Mouse (Mus musculus) heart, adult 2 months (tissue): ENCODE data around the gene Mthfr. TPM values are rescaled to one million over a fixed set of nuclear protein-coding genes. Genes with fewer than 3 reads are reported as not detected.
A peak's percentile ranks its signal among the peaks of the same experiment; 100 is the strongest.

Source experiments
- DNase-seq, 2 experiments: peaks; one replicate each; pipeline ENCODE4 v3.0.0; 2021
- H3K27ac ChIP-seq: fragments of 200-600 bp; 2 replicates; pipeline ENCODE4 v1.8.1; 2022
- H3K27me3 ChIP-seq: fragments of 200-500 bp; 2 replicates; pipeline ENCODE4 v1.6.1; 2012; ENCODE audit warnings: mild to moderate bottlenecking, low read length, inconsistent platforms, mixed read lengths; ENCODE audit not compliant: control insufficient read depth, insufficient read depth
- H3K36me3 ChIP-seq: fragments of 200-500 bp; 2 replicates; pipeline ENCODE4 v1.6.1; 2012; ENCODE audit warnings: low read length, inconsistent platforms; ENCODE audit not compliant: control insufficient read depth, insufficient read depth
- H3K4me1 ChIP-seq: fragments of 200-500 bp; 2 replicates; pipeline ENCODE4 v1.6.1; 2011; ENCODE audit warnings: low read length; ENCODE audit not compliant: control insufficient read depth, insufficient read depth
- H3K4me3 ChIP-seq: fragments of 200-600 bp; 2 replicates; pipeline ENCODE4 v1.8.1; 2022
- H3K79me2 ChIP-seq: fragments of 200-500 bp; replicated peaks from 2 replicates; pipeline ENCODE4 v1.6.1; 2012; ENCODE audit warnings: mild to moderate bottlenecking, inconsistent platforms, low read length, moderate library complexity, mixed read lengths; ENCODE audit not compliant: control insufficient read depth, insufficient read depth
- H3K9ac ChIP-seq: fragments of 200-500 bp; 2 replicates; pipeline ENCODE4 v1.6.1; 2012; ENCODE audit warnings: low read depth, mild to moderate bottlenecking, control low read depth, inconsistent platforms, low read length, mixed read lengths
- CTCF ChIP-seq: fragments of 200-600 bp; IDR thresholded peaks from 2 replicates; pipeline ENCODE4 v1.8.1; 2022; ENCODE audit warnings: antibody characterized with exemption, mild to moderate bottlenecking, moderate library complexity
- EP300 ChIP-seq: fragments of 200-500 bp; IDR thresholded peaks from 2 replicates; pipeline ENCODE4 v1.6.1; 2011; ENCODE audit warnings: low read depth, low read length, control low read depth; ENCODE audit not compliant: insufficient read depth
- POLR2A ChIP-seq: fragments of 200-500 bp; IDR thresholded peaks from 2 replicates; pipeline ENCODE4 v1.6.1; 2011; ENCODE audit warnings: mild to moderate bottlenecking, low read depth, low read length, control low read depth; ENCODE audit not compliant: insufficient read depth
- WGBS: fragments of 180-500 bp; shearing (Covaris S2); methylation state at CpG from one replicate; pipeline ENCODE4 v1.1.7; 2018; 5-methylcytosine and 5-hydroxymethylcytosine counted together
- intact Hi-C: fragments of 180-260 bp; cut with DNase I; formaldehyde crosslinking; loops from one replicate; pipeline ENCODE4 v1.15.1; 2025
- polyA plus RNA-seq: library from polyadenylated mRNA; depleted of rRNA; stranded (reverse); fragments of >200 nt; gene quantifications from 2 replicates; pipeline ENCODE4 v1.2.3, GENCODE M21; 2012
- total RNA-seq, 2 experiments: library from RNA; stranded (reverse); gene quantifications; 2 replicates each; pipeline ENCODE4 v1.2.3; 2021

The Mthfr gene
- total and polyA plus RNA-seq, 3 experiments = 8.2 to 15.7 (median 11.0) TPM

- H3K27me3 ChIP-seq = no peaks in the 10 kb centered on the region
- DNase-seq = no peak
- TF ChIP-seq CTCF = peak; percentile 63
- TF ChIP-seq EP300 = no peak
- H3K4me3 ChIP-seq = no peak overlapping the region
- no peak overlapping the region for H3K27ac ChIP-seq
- H3K9ac ChIP-seq = no peak overlapping the region
- H3K4me1 ChIP-seq = no peaks in the 10 kb centered on the region
- intact Hi-C loops = no loop called here
- 87% methylated on average over 10 of the region's 10 CpGs for WGBS
- H3K79me2 ChIP-seq = no peaks in the 10 kb centered on the region
- no peaks in the 10 kb centered on the region for H3K36me3 ChIP-seq
Observed at GRCm38 (mm10) chr4:148015418-148015817, 23.5 kb upstream of the Mthfr start.

GRCm38 (mm10) chr4:148016981-148017380 lies 21.9 kb upstream of the Mthfr start:
- no peak overlapping the region for H3K9ac ChIP-seq
- intact Hi-C loops = no loop called here
- H3K4me1 ChIP-seq = no peaks in the 10 kb centered on the region
- H3K4me3 ChIP-seq = no peak overlapping the region
- H3K79me2 ChIP-seq = no peaks in the 10 kb centered on the region
- no peaks in the 10 kb centered on the region for H3K27me3 ChIP-seq
- no peaks in the 10 kb centered on the region for H3K36me3 ChIP-seq
- no peak overlapping the region for H3K27ac ChIP-seq
- no peak for DNase-seq
- no peak for TF ChIP-seq POLR2A
- no peak for TF ChIP-seq EP300
- TF ChIP-seq CTCF = no peak
- 75% methylated on average over 3 of the region's 3 CpGs for WGBS

- intact Hi-C loops = no loop called here
- no peak overlapping the region for H3K4me3 ChIP-seq
- no peaks in the 10 kb centered on the region for H3K36me3 ChIP-seq
- no peak overlapping the region for H3K27ac ChIP-seq
- H3K9ac ChIP-seq = no peak overlapping the region
- TF ChIP-seq EP300 (no peak), CTCF (no peak), POLR2A (no peak)
- no peaks in the 10 kb centered on the region for H3K79me2 ChIP-seq
- DNase-seq = no peak
- no peaks in the 10 kb centered on the region for H3K27me3 ChIP-seq
- WGBS = 69% methylated on average over 2 of the region's 2 CpGs
- no peaks in the 10 kb centered on the region for H3K4me1 ChIP-seq
Observed at GRCm38 (mm10) chr4:148018410-148018809, 20.5 kb upstream of the Mthfr start.

GRCm38 (mm10) chr4:148024003-148024402 lies 14.9 kb upstream of the Mthfr start:
- Histone ChIP-seq H3K9ac (no peak overlapping the region), H3K36me3 (no peaks in the 10 kb centered on the region), H3K4me1 (no peaks in the 10 kb centered on the region), H3K79me2 (no peaks in the 10 kb centered on the region), H3K4me3 (no peak overlapping the region), H3K27ac (no peak overlapping the region), H3K27me3 (no peaks in the 10 kb centered on the region)
- TF ChIP-seq EP300 (no peak), POLR2A (no peak), CTCF (no peak)
- 85% methylated on average over 3 of the region's 3 CpGs for WGBS
- no peak for DNase-seq
- intact Hi-C loops = no loop called here

GRCm38 (mm10) chr4:148029297-148029696 lies 9.6 kb upstream of the Mthfr start:
- Histone ChIP-seq H3K4me3 (no peak overlapping the region), H3K27me3 (no peaks in the 10 kb centered on the region), H3K27ac (no peak overlapping the region), H3K36me3 (no peaks in the 10 kb centered on the region), H3K9ac (no peak overlapping the region), H3K4me1 (no peaks in the 10 kb centered on the region), H3K79me2 (0 out of 2 replicates have a peak, but pooled peaks cover 2% of the 10 kb centered on the region)
- intact Hi-C loops = no loop called here
- TF ChIP-seq EP300 = no peak
- no peak for TF ChIP-seq POLR2A
- no peak for TF ChIP-seq CTCF
- WGBS = 91% methylated on average over 7 of the region's 7 CpGs
- DNase-seq = no peak

GRCm38 (mm10) chr4:148030506-148030905 lies 8.4 kb upstream of the Mthfr start:
- Histone ChIP-seq H3K9ac (no peak overlapping the region), H3K4me1 (no peaks in the 10 kb centered on the region), H3K36me3 (no peaks in the 10 kb centered on the region), H3K27ac (no peak overlapping the region), H3K79me2 (0 out of 2 replicates have a peak, but pooled peaks cover 2% of the 10 kb centered on the region), H3K27me3 (no peaks in the 10 kb centered on the region), H3K4me3 (no peak overlapping the region)
- WGBS = 81% methylated on average over 5 of the region's 5 CpGs
- no peak for DNase-seq
- intact Hi-C loops = no loop called here
- no peak for TF ChIP-seq CTCF
- TF ChIP-seq EP300 = no peak
- no peak for TF ChIP-seq POLR2A
